8 mouse cellular contexts compared by ENCODE assay signal in the genomic region with DNA sequence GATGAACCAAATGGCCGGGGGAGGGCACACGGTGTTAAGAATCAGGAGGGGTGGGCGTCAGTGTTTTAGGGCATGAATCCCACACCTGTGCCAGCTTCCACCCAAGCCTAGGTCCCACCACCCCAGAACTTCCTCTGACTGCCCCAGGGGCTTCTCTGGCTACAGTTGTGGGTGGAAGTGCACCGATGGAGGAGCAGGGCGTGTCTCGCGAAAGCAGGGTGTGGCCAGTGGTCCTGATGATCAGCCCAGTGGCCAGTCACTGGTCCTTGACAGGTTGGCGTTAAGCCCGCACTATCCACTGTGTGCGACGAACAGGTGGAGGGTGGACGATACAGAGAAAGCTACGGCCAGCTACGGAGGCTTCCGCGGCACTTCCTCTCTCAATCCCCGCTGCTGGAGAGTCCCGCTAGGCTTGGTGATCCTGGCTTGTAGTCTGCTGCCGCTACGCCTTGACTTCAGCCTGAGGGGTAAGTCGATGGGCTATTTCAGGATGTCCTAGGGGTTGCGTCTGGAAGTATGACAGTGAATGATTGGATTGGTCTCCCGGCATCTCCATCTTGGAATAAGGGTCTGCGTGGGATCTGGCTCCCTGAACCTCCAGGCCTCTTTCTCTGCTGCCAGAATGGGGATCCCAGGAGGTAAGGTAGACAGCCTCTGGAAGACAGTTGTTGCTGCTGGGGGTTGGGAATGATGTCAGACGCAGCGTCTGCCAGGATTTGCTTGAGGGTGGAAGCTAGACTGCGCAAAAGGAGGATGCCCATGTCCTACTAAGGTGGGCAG. TPM values are rescaled to one million over a fixed set of nuclear protein-coding genes. Genes with fewer than 3 reads are reported as not detected.
DNase-seq lines count a peak whose midpoint lies in the region; ATAC-seq and TF ChIP-seq lines count a peak whose summit lies in the region.

No protein-coding gene starts in this region.

- H3K27me3 ChIP-seq in embryonic facial prominence, embryonic 11.5 days (ENCODE audit: control insufficient read depth, insufficient read depth, low read length): no peaks in the 10 kb centered on the region
- H3K27me3 ChIP-seq in liver, embryonic 14.5 days (ENCODE audit: control insufficient read depth, insufficient read depth, low read length): no peaks in the 10 kb centered on the region

- H3K4me3 ChIP-seq in embryonic facial prominence, embryonic 11.5 days (ENCODE audit: low read depth, low read length): peak overlapping the region; percentile 39
- peak overlapping the region; percentile 64 to 65 for H3K4me3 ChIP-seq in liver, embryonic 14.5 days (ENCODE audit: insufficient read depth in 1 of 2, low read depth in 2 of 2, low read length in 2 of 2)

- no peaks in the 10 kb centered on the region for H3K9me3 ChIP-seq in embryonic facial prominence, embryonic 11.5 days (replicated peaks; ENCODE audit: control insufficient read depth, low read length)
- H3K9me3 ChIP-seq in liver, embryonic 14.5 days (ENCODE audit: control insufficient read depth, low read length): no peaks in the 10 kb centered on the region

- no peak for TF ChIP-seq EP300 in liver, embryonic 14.5 days (IDR thresholded peaks at IDR 0.05; ENCODE audit: low read depth)

- no peak overlapping the region for H3K27ac ChIP-seq in embryonic facial prominence, embryonic 11.5 days (replicated peaks; ENCODE audit: low read depth, low read length)
- peak overlapping the region; percentile 5 for H3K27ac ChIP-seq in liver, embryonic 14.5 days

- peak overlapping the region; percentile 87 for H3K4me2 ChIP-seq in embryonic facial prominence, embryonic 11.5 days (ENCODE audit: low read depth, low read length)
- peak overlapping the region; percentile 95 for H3K4me2 ChIP-seq in liver, embryonic 14.5 days (ENCODE audit: low read depth)

- peak overlapping the region; percentile 43 for H3K9ac ChIP-seq in embryonic facial prominence, embryonic 11.5 days (replicated peaks; ENCODE audit: low read length)
- H3K9ac ChIP-seq in liver, embryonic 14.5 days (replicated peaks): peak overlapping the region; percentile 56

- peak; percentile 35; the same call in 1 of the 2 replicates for ATAC-seq in embryonic facial prominence, embryonic 11.5 days (replicated peaks; ENCODE audit: insufficient number of reproducible peaks, low FRiP score, low TSS enrichment, low read depth)
- peak; percentile 64 for ATAC-seq in liver, embryonic 14.5 days (ENCODE audit: insufficient read depth)

- peak; percentile 22 for DNase-seq in urinary bladder, postnatal 14 days (ENCODE audit: low spot score)
- no peak for DNase-seq in urinary bladder, postnatal 4 days (ENCODE audit: low spot score in 2 of 2)
- DNase-seq in embryonic facial prominence, embryonic 11.5 days (ENCODE audit: low spot score): no peak
- peak; percentile 40 for DNase-seq in heart, adult 8-10 months (ENCODE audit: low spot score)
- peak; percentile 40 for DNase-seq in kidney, postnatal 14 days
- peak in 1 of 3 experiments; percentile 48 for DNase-seq in liver, embryonic 14.5 days (ENCODE audit: low read depth in 3 of 3, low spot score in 3 of 3)
- peak; percentile 37 to 44 for DNase-seq in natural killer cell, adult 2 months (ENCODE audit: low spot score in 2 of 2)
- peak; percentile 82 for DNase-seq in telencephalon, adult 2 months (ENCODE audit: low read depth, low spot score)

- H3K36me3 ChIP-seq in embryonic facial prominence, embryonic 11.5 days (replicated peaks; ENCODE audit: control insufficient read depth, insufficient read depth, low read depth, low read length): no peaks in the 10 kb centered on the region
- H3K36me3 ChIP-seq in liver, embryonic 14.5 days (replicated peaks; ENCODE audit: control insufficient read depth, insufficient read depth, low read depth): no peaks in the 10 kb centered on the region

- WGBS in embryonic facial prominence, embryonic 11.5 days: 6% methylated on average over 27 of the region's 27 CpGs
- 6% methylated on average over 27 of the region's 27 CpGs for WGBS in liver, embryonic 14.5 days (ENCODE audit: insufficient replicate concordance)

- TF ChIP-seq CTCF in liver, embryonic 14.5 days (IDR thresholded peaks at IDR 0.05; ENCODE audit: low read depth): no peak

- peaks cover 5% of the 10 kb centered on the region for H3K4me1 ChIP-seq in embryonic facial prominence, embryonic 11.5 days (ENCODE audit: control insufficient read depth, insufficient read depth, low read length)
- peaks cover 8 to 32% of the 10 kb centered on the region in 2 experiments for H3K4me1 ChIP-seq in liver, embryonic 14.5 days (replicated peaks; ENCODE audit: control insufficient read depth in 2 of 2, insufficient read depth in 2 of 2, low read length in 1 of 2)

RNA-seq across cellular contexts. Expression of gene Trpv2, which starts 1.6 kb away (rescaled TPM):
- 4.2 and 5.2 TPM in 2 replicates for polyA plus RNA-seq in embryonic facial prominence, embryonic 11.5 days (2014; fragmentation: Nextera tagmentation; extraction: Ambion mirVana)
- 1 to 10 TPM; 1.6 to 4.1 (median 1.8) TPM for total RNA-seq in heart, adult 8-10 months (2022)
- polyA plus RNA-seq in liver, embryonic 14.5 days (2012; rRNA removed): 3.5 and 4.2 TPM in 2 replicates
- 4.6 and 4.8 TPM in 2 replicates for polyA plus RNA-seq in liver, embryonic 14.5 days (2014; fragmentation: Nextera tagmentation; extraction: Ambion mirVana)

RNA-seq across cellular contexts. Expression of gene Ubb, which starts 24.9 kb away (rescaled TPM):
- polyA plus RNA-seq in embryonic facial prominence, embryonic 11.5 days (2014; fragmentation: Nextera tagmentation; extraction: Ambion mirVana): 3,780 and 3,916 TPM in 2 replicates
- total RNA-seq in heart, adult 8-10 months (2022): 100 to 1,000 TPM; 692 to 761 (median 719) TPM
- polyA plus RNA-seq in liver, embryonic 14.5 days (2012; rRNA removed): 1,013 and 1,031 TPM in 2 replicates
- 1,383 and 1,393 TPM in 2 replicates for polyA plus RNA-seq in liver, embryonic 14.5 days (2014; fragmentation: Nextera tagmentation; extraction: Ambion mirVana)

RNA-seq across cellular contexts. Expression of gene Cenpv, which starts 36.8 kb away (rescaled TPM):
- 46.2 and 49.8 TPM in 2 replicates for polyA plus RNA-seq in embryonic facial prominence, embryonic 11.5 days (2014; fragmentation: Nextera tagmentation; extraction: Ambion mirVana)
- total RNA-seq in heart, adult 8-10 months (2022): 10 to 100 TPM; 21.2 to 27.5 (median 24.5) TPM
- 23.4 and 26.6 TPM in 2 replicates for polyA plus RNA-seq in liver, embryonic 14.5 days (2012; rRNA removed)
- polyA plus RNA-seq in liver, embryonic 14.5 days (2014; fragmentation: Nextera tagmentation; extraction: Ambion mirVana): 21.8 and 22.3 TPM in 2 replicates

Comparison
In these comparisons a context has a peak if more than half of its experiments do, and no peak if none do; other contexts are left out.
1. DNase-seq: peak in urinary bladder, postnatal 14 days (single experiment), heart, adult 8-10 months (single experiment), kidney, postnatal 14 days (single experiment), natural killer cell, adult 2 months (2 of 2) and telencephalon, adult 2 months (single experiment); none in urinary bladder, postnatal 4 days (0 of 2) and embryonic facial prominence, embryonic 11.5 days (single experiment).